Mouse (Mus musculus) myocyte (in vitro differentiated cells): ENCODE results near the gene Catsperg1. TPM values are rescaled to one million over a fixed set of nuclear protein-coding genes. Genes with fewer than 3 reads are reported as not detected.

Experiments
- H3K27me3 ChIP-seq: one replicate; pipeline ENCODE4 v1.6.1; 2011; ENCODE audit not compliant: control insufficient read depth, insufficient read depth, insufficient read length
- H3K36me3 ChIP-seq: one replicate; pipeline ENCODE4 v1.6.1; 2011; ENCODE audit not compliant: control insufficient read depth, insufficient read depth
- H3K4me2 ChIP-seq: one replicate; pipeline ENCODE4 v1.6.1; 2011; ENCODE audit warnings: low read depth, control low read depth
- H3K4me3 ChIP-seq: one replicate; pipeline ENCODE4 v1.5.1; 2011; ENCODE audit warnings: mild to moderate bottlenecking, control low read depth, moderate library complexity
- H3K79me2 ChIP-seq: one replicate; pipeline ENCODE4 v1.6.1; 2011; ENCODE audit not compliant: control insufficient read depth, insufficient read depth
- H3ac ChIP-seq: one replicate; pipeline ENCODE4 v1.6.1; 2011; ENCODE audit not compliant: control insufficient read depth, insufficient read length
- CEBPB ChIP-seq: IDR thresholded peaks from 2 replicates; pipeline ENCODE4 v1.6.1; 2011; ENCODE audit warnings: mild to moderate bottlenecking, moderate library complexity; ENCODE audit not compliant: poor library complexity, insufficient read depth, severe bottlenecking
- E2F4 ChIP-seq: IDR thresholded peaks from one replicate; pipeline ENCODE4 v1.6.1; 2011; ENCODE audit warnings: mild to moderate bottlenecking, control low read depth, moderate library complexity; ENCODE audit not compliant: insufficient read depth
- MAX ChIP-seq: IDR thresholded peaks from one replicate; pipeline ENCODE4 v1.6.1; 2011; ENCODE audit warnings: low read depth, mild to moderate bottlenecking, control low read depth
- MYOD1 ChIP-seq, 3 experiments: IDR thresholded peaks; one replicate each; pipeline ENCODE4 v1.6.1; 2011; ENCODE audit warnings: control low read depth in 2 of 3, low read depth in 2 of 3, mild to moderate bottlenecking in 2 of 3, moderate library complexity in 1 of 3; ENCODE audit not compliant: insufficient read length in 2 of 3, control insufficient read depth in 1 of 3
- MYOG ChIP-seq, 3 experiments: IDR thresholded peaks; one replicate each; pipeline ENCODE4 v1.6.1; 2011; ENCODE audit warnings: control low read depth in 2 of 3, low read depth in 2 of 3, mild to moderate bottlenecking in 2 of 3; ENCODE audit not compliant: insufficient read length in 2 of 3, control insufficient read depth in 1 of 3, insufficient read depth in 1 of 3
- POLR2A ChIP-seq: IDR thresholded peaks from one replicate; pipeline ENCODE4 v1.6.1; 2011; ENCODE audit warnings: low read depth, mild to moderate bottlenecking, control low read depth, moderate library complexity; ENCODE audit not compliant: insufficient read length
- POLR2AphosphoS2 ChIP-seq: IDR thresholded peaks from one replicate; pipeline ENCODE4 v1.6.1; 2011; ENCODE audit warnings: low read depth, control low read depth; ENCODE audit not compliant: insufficient read length
- REST ChIP-seq: IDR thresholded peaks from one replicate; pipeline ENCODE4 v1.6.1; 2011; ENCODE audit warnings: mild to moderate bottlenecking, control low read depth, moderate library complexity; ENCODE audit not compliant: insufficient read depth, insufficient read length
- SRF ChIP-seq: IDR thresholded peaks from one replicate; pipeline ENCODE4 v1.6.1; 2011; ENCODE audit warnings: low read depth; ENCODE audit not compliant: control insufficient read depth, insufficient read length
- TCF12 ChIP-seq: IDR thresholded peaks from one replicate; pipeline ENCODE4 v1.6.1; 2011; ENCODE audit warnings: mild to moderate bottlenecking, control low read depth; ENCODE audit not compliant: poor library complexity, insufficient read depth, severe bottlenecking
- TCF3 ChIP-seq: IDR thresholded peaks from one replicate; pipeline ENCODE4 v1.6.1; 2011; ENCODE audit warnings: low read depth, control low read depth; ENCODE audit not compliant: insufficient read length
- USF1 ChIP-seq: IDR thresholded peaks from one replicate; pipeline ENCODE4 v1.6.1; 2011; ENCODE audit warnings: low read depth, mild to moderate bottlenecking, control low read depth, moderate library complexity
- polyA plus RNA-seq: library from polyadenylated mRNA; unstranded; fragments of >200 nt; fragmentation: generic; extraction: Trizol; gene quantifications from one replicate; pipeline ENCODE4 v1.2.1, GENCODE M21; 2012; ENCODE audit warnings: missing spikeins

Catsperg1 gene
- polyA plus RNA-seq, 1 experiment: not detected

DNA sequence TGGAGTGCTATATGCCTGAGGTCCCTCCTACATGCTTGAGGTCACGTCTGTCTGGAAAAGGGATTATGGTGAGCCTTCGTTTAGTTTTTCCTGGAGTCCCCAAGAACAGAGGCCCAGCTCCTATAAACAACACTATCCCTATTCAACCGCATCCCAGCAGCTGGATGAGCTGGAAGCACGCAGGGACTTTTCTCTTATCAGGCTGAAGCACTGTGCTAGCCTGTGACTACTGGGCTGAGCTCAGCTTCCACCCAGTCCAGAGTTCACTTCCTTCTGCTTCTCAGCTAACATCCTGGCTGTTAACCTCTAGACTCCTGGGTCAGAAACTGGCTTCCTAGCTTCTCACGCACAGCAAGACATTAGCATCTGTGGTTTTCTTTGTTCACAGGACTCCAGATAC is 40.0 kb upstream of the Catsperg1 start:
- H3K79me2 ChIP-seq: no peaks in the 10 kb centered on the region
- H3K27me3 ChIP-seq: no peaks in the 10 kb centered on the region
- no peak overlapping the region for H3ac ChIP-seq
- H3K4me2 ChIP-seq: no peak overlapping the region
- TF ChIP-seq MAX (no peak), E2F4 (no peak), MYOD1 (IDR thresholded peaks at IDR 0.05; ENCODE audit: control insufficient read depth in 1 of 3, insufficient read length in 2 of 3, low read depth in 2 of 3) (no peak), REST (no peak), TCF3 (no peak), CEBPB (no peak), MYOG (IDR thresholded peaks at IDR 0.05; ENCODE audit: control insufficient read depth in 1 of 3, insufficient read depth in 1 of 3, insufficient read length in 2 of 3, low read depth in 2 of 3) (no peak), SRF (no peak), TCF12 (no peak), POLR2AphosphoS2 (no peak), USF1 (no peak), POLR2A (no peak)
- no peaks in the 10 kb centered on the region for H3K36me3 ChIP-seq
- no peak overlapping the region for H3K4me3 ChIP-seq

DNA sequence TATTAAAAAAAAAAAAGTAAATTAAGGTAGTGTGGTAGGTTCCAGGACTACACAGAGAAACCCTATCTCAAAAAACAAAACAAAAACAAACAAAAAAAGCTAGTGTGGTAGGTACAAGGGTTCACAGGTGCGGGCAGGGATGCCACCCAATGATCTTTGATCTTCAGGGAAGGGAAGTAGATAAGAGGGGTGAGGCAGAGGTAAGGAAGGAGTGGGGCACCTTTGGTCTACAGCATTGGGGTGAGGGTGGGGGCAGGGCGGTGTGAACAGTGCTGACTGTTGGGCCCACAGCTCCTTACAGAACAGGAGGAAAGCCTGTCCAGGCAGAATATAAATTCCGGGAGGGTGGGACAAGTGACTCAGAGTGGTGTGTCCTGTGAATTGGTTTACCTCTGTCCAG is 37.3 kb upstream of the Catsperg1 start:
- H3K4me2 ChIP-seq: no peak overlapping the region
- no peak for TF ChIP-seq USF1
- TF ChIP-seq MYOG (IDR thresholded peaks at IDR 0.05; ENCODE audit: control insufficient read depth in 1 of 3, insufficient read depth in 1 of 3, insufficient read length in 2 of 3, low read depth in 2 of 3): no peak
- no peak for TF ChIP-seq E2F4
- no peak for TF ChIP-seq POLR2A
- TF ChIP-seq REST: no peak
- no peak for TF ChIP-seq CEBPB
- no peak for TF ChIP-seq POLR2AphosphoS2
- TF ChIP-seq MAX: no peak
- no peak for TF ChIP-seq SRF
- no peak for TF ChIP-seq TCF12
- no peak for TF ChIP-seq TCF3
- no peak for TF ChIP-seq MYOD1 (IDR thresholded peaks at IDR 0.05; ENCODE audit: control insufficient read depth in 1 of 3, insufficient read length in 2 of 3, low read depth in 2 of 3)
- H3K36me3 ChIP-seq: no peaks in the 10 kb centered on the region
- no peak overlapping the region for H3ac ChIP-seq
- no peaks in the 10 kb centered on the region for H3K27me3 ChIP-seq
- H3K4me3 ChIP-seq: no peak overlapping the region
- no peaks in the 10 kb centered on the region for H3K79me2 ChIP-seq

DNA sequence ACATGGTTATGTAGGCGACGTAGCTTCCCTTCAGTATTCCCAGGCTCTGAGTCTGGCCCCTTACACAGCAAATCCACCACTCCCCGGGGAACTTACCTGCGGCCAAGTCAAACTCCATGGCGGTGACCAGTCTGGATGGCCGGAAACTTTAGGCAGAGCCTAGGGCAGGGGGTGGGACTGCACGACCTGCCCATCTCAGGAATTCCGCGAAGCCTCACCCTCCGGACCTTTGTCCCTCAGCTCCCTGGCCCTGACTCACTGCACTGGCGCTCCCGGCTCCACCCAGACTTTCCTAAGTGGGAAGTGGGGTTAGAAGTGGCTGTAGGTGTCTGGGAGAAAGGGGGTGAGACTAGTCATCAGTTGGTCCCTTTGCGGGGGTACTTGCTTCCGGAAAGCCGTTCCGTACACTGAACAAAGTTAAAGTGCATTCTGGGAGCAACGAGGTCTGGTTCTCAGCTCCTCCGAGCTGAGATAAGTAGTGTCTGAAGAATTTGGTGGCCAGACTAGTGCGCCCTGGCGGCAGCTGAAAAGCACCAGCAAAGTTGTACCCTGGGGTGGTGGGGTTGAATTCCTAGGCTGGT is 34.5 kb upstream of the Catsperg1 start, which contains the start of gene 2200002D01Rik:
2200002D01Rik (minus strand) TSS at position 206 of the 581 bp plus-strand sequence.
- Histone ChIP-seq H3K4me3 (peak within 1 kb of the TSS; percentile 59), H3K79me2 (no peaks in the 10 kb centered on the region), H3K4me2 (peak within 1 kb of the TSS; percentile 94), H3K27me3 (no peaks in the 10 kb centered on the region), H3K36me3 (no peaks in the 10 kb centered on the region), H3ac (peak within 1 kb of the TSS; percentile 22)
- TF ChIP-seq POLR2A (peak; percentile 14), POLR2AphosphoS2 (peak; percentile 20), MAX (no peak)

DNA sequence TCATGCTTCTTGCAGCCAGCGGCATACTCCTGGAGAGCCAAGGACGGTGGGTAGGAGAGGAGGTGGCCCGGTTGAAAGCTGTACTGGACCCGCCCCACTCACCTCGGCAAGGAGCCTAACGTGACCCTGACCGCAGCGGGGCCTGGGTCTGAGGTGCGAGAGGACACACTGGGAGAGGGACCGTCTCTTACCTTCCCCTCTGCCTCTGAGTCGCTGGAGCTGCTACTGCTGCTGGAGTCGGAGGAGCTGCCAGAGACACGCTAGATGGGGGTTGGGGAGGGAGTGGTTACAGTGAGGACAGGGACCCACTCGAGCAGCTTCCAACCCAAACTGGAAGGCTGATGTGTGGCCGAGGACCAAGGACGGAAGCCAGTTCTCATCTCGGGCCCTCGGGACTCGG is 33.9 kb upstream of the Catsperg1 start:
- TF ChIP-seq POLR2AphosphoS2 (no peak), USF1 (no peak), REST (no peak), TCF12 (no peak), TCF3 (no peak), SRF (no peak), POLR2A (peak; percentile 16)

DNA sequence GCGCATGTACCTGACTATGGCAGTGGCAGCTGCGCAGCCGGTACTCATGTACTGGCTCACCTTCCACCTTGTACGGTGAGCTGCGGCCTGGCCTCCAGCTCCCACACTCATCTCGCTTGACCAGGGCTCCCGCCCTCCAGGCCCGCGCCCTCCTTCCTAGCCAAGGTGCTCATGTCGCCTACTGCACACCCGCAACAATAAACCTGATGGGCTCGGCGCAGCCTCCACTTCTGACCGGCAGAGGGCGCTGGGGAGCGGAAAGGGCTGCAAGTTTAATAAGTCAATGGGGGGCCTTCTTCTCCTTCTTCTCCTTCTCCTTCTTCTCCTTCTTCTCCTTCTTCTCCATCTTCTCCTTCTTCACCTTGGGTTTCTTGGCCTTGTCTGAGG is 33.5 kb upstream of the Catsperg1 start:
- H3ac ChIP-seq: peak overlapping the region; percentile 22
- H3K4me2 ChIP-seq: peak overlapping the region; percentile 94
- peak overlapping the region; percentile 59 for H3K4me3 ChIP-seq
- TF ChIP-seq MAX (no peak), SRF (no peak), USF1 (no peak), TCF12 (no peak), REST (no peak), MYOG (IDR thresholded peaks at IDR 0.05; ENCODE audit: control insufficient read depth in 1 of 3, insufficient read depth in 1 of 3, insufficient read length in 2 of 3, low read depth in 2 of 3) (no peak), POLR2A (peak; percentile 11)
- H3K79me2 ChIP-seq: no peaks in the 10 kb centered on the region
- H3K27me3 ChIP-seq: no peaks in the 10 kb centered on the region
- no peaks in the 10 kb centered on the region for H3K36me3 ChIP-seq

More for the DNA sequence above, 33.9 kb upstream of the Catsperg1 start:
- Histone ChIP-seq H3K79me2 (no peaks in the 10 kb centered on the region), H3K4me3 (peak overlapping the region; percentile 59), H3K36me3 (no peaks in the 10 kb centered on the region), H3K4me2 (peak overlapping the region; percentile 94), H3K27me3 (no peaks in the 10 kb centered on the region), H3ac (peak overlapping the region; percentile 22)
